Mouse (Mus musculus) monocyte, adult 2 months (primary cell): ENCODE measurements around the gene Ptrh1.
A peak's percentile ranks its signal among the peaks of the same experiment; 100 is the strongest.

ENCODE experiments used
- DNase-seq, 2 experiments: peaks; one replicate each; pipeline ENCODE4 v3.0.0; 2022; ENCODE audit warnings: low spot score in 2 of 2, low read depth in 1 of 2

Gene Ptrh1

GRCm38 (mm10) chr2:32756674-32757055, 18.9 kb upstream of the Ptrh1 start:
- DNase-seq, result no peak

GRCm38 (mm10) chr2:32757056-32757845, 18.3 kb upstream of the Ptrh1 start, which contains the start of gene Tor2a:
Gene Tor2a, plus strand, starts transcription at chr2:32757234.
- peak; percentile 89 to 91 for DNase-seq

- no peak for DNase-seq
These were observed 17.1 kb upstream of the Ptrh1 start for GRCm38 (mm10) chr2:32758503-32758902.

- DNase-seq, result no peak
These were observed 16.6 kb upstream of the Ptrh1 start for GRCm38 (mm10) chr2:32759001-32759400.

- DNase-seq, result no peak
These were observed 14.2 kb upstream of the Ptrh1 start for GRCm38 (mm10) chr2:32761361-32761760.

GRCm38 (mm10) chr2:32761859-32762258, 13.7 kb upstream of the Ptrh1 start:
- DNase-seq, result no peak

GRCm38 (mm10) chr2:32763353-32763752, 12.2 kb upstream of the Ptrh1 start:
- no peak for DNase-seq

- DNase-seq, result no peak
These were observed 8.3 kb upstream of the Ptrh1 start for GRCm38 (mm10) chr2:32767241-32767640.

GRCm38 (mm10) chr2:32768661-32769285, 6.8 kb upstream of the Ptrh1 start:
- DNase-seq, result no peak

GRCm38 (mm10) chr2:32769327-32770085, 6.1 kb upstream of the Ptrh1 start:
- no peak for DNase-seq

GRCm38 (mm10) chr2:32771886-32772285, 3.7 kb upstream of the Ptrh1 start:
- DNase-seq, result no peak

GRCm38 (mm10) chr2:32772626-32773279, 2.8 kb upstream of the Ptrh1 start:
- DNase-seq, result no peak

- DNase-seq, result no peak
These were observed 606 bp downstream of the Ptrh1 start for GRCm38 (mm10) chr2:32776192-32776591.

GRCm38 (mm10) chr2:32778081-32778480, 2.5 kb downstream of the Ptrh1 start:
- no peak for DNase-seq

GRCm38 (mm10) chr2:32779131-32779530, 3.5 kb downstream of the Ptrh1 start:
- peak; percentile 12 to 34 for DNase-seq

GRCm38 (mm10) chr2:32779714-32780113, 4.1 kb downstream of the Ptrh1 start:
- DNase-seq, result no peak

GRCm38 (mm10) chr2:32781710-32782109, 6.1 kb downstream of the Ptrh1 start:
- no peak for DNase-seq

- no peak for DNase-seq
These were observed 8.6 kb downstream of the Ptrh1 start, which contains the start of gene Cfap157 for GRCm38 (mm10) chr2:32784048-32784681. Gene Cfap157, minus strand, starts transcription at chr2:32784428.

- DNase-seq, result no peak
These were observed 11.6 kb downstream of the Ptrh1 start for GRCm38 (mm10) chr2:32787176-32787575.

- no peak for DNase-seq
These were observed 13.0 kb downstream of the Ptrh1 start for GRCm38 (mm10) chr2:32788581-32788980.

GRCm38 (mm10) chr2:32791297-32791696, 15.7 kb downstream of the Ptrh1 start:
- no peak for DNase-seq
